Mouse (Mus musculus) MEL (cell line): ENCODE results near the gene Snapc2.

Experiments used
- CTCF ChIP-seq, 3 experiments: IDR thresholded peaks in 2 of 3; conservative IDR thresholded peaks in 1 of 3; 2 replicates each; pipeline ENCODE4 v1.5.1; 2011 to 2012; ENCODE audit warnings: low read length in 3 of 3, low read depth in 2 of 3, mild to moderate bottlenecking in 2 of 3, improper control_type of control experiment in 1 of 3, inconsistent platforms in 1 of 3, mixed read lengths in 1 of 3, moderate library complexity in 1 of 3; ENCODE audit not compliant: control insufficient read depth in 1 of 3, insufficient read depth in 1 of 3, poor library complexity in 1 of 3, severe bottlenecking in 1 of 3
- ETS1 ChIP-seq: IDR thresholded peaks from 2 replicates; pipeline ENCODE4 v1.6.1; 2012; ENCODE audit warnings: low read depth, mild to moderate bottlenecking, inconsistent platforms, low read length, improper control_type of control experiment, moderate library complexity
- MAFK ChIP-seq: IDR thresholded peaks from 2 replicates; pipeline ENCODE4 v1.6.1; 2011; ENCODE audit warnings: low read depth, mild to moderate bottlenecking, low read length, improper control_type of control experiment, borderline replicate concordance
- MYB ChIP-seq: IDR thresholded peaks from 2 replicates; pipeline ENCODE4 v1.6.1; 2011; ENCODE audit warnings: mild to moderate bottlenecking, low read depth, low read length, improper control_type of control experiment
- MYC ChIP-seq: IDR thresholded peaks from 2 replicates; pipeline ENCODE4 v1.6.1; 2011; ENCODE audit warnings: low read depth, mild to moderate bottlenecking, low read length, improper control_type of control experiment, moderate library complexity
- POLR2A ChIP-seq, 2 experiments: IDR thresholded peaks; 2 replicates each; pipeline ENCODE4 v1.6.1; 2011 to 2012; ENCODE audit warnings: low read length in 2 of 2, mild to moderate bottlenecking in 2 of 2, control low read depth in 1 of 2, improper control_type of control experiment in 1 of 2, low read depth in 1 of 2, moderate library complexity in 1 of 2; ENCODE audit not compliant: control insufficient read depth in 1 of 2, insufficient read depth in 1 of 2, poor library complexity in 1 of 2
- POLR2AphosphoS5 ChIP-seq: IDR thresholded peaks from 2 replicates; pipeline ENCODE4 v1.6.1; 2012; ENCODE audit warnings: low read depth, borderline replicate concordance, mild to moderate bottlenecking, inconsistent platforms, low read length, moderate library complexity, mixed read lengths
- USF2 ChIP-seq, 2 experiments: IDR thresholded peaks; 2 replicates each; pipeline ENCODE4 v1.6.1; 2011 to 2012; ENCODE audit warnings: improper control_type of control experiment in 2 of 2, low read length in 2 of 2, borderline replicate concordance in 1 of 2, inconsistent platforms in 1 of 2, low read depth in 1 of 2, mild to moderate bottlenecking in 1 of 2; ENCODE audit not compliant: insufficient read depth in 1 of 2

- TF ChIP-seq ETS1 = no peak
- TF ChIP-seq MYB = no peak
- no peak for TF ChIP-seq CTCF (IDR thresholded peaks at IDR 0.05 in 2 of 3, conservative IDR thresholded peaks at IDR 0.05 in 1 of 3; ENCODE audit: control insufficient read depth in 1 of 3, insufficient read depth in 1 of 3, low read depth in 2 of 3, low read length in 3 of 3, poor library complexity in 1 of 3, severe bottlenecking in 1 of 3)
- TF ChIP-seq POLR2A (IDR thresholded peaks at IDR 0.05; ENCODE audit: control insufficient read depth in 1 of 2, insufficient read depth in 1 of 2, low read depth in 1 of 2, low read length in 2 of 2, poor library complexity in 1 of 2) = 0 out of 4 replicates have a peak, but pooled peaks of 1 of the 2 experiments have one; percentile 13
- TF ChIP-seq MYC = no peak
- TF ChIP-seq MAFK = no peak
- no peak for TF ChIP-seq POLR2AphosphoS5
- no peak for TF ChIP-seq USF2 (IDR thresholded peaks at IDR 0.05; ENCODE audit: borderline replicate concordance in 1 of 2, insufficient read depth in 1 of 2, low read depth in 1 of 2, low read length in 2 of 2)
Observed at GRCm38 (mm10) chr8:4216791-4217621, 35.9 kb upstream of the Snapc2 start, which contains the start of gene Prr36.
